Mouse (Mus musculus): ENCODE results near the gene Tsku. TPM values are rescaled to one million over a fixed set of nuclear protein-coding genes. Genes with fewer than 3 reads are reported as not detected.
A peak's percentile ranks its signal among the peaks of the same experiment; 100 is the strongest.

Tsku gene
- polyA plus RNA-seq, 1 experiment from 2014 or later = 6.2 TPM

GRCm38 (mm10) chr7:98333987-98334386, 27.1 kb downstream of the Tsku start:
- Histone ChIP-seq H3K9me3 (ENCODE audit: control insufficient read depth, low read length) (no peaks in the 10 kb centered on the region), H3K4me2 (ENCODE audit: low read depth, low read length) (no peak overlapping the region), H3K27ac (ENCODE audit: low read length) (no peak overlapping the region), H3K4me3 (ENCODE audit: low read length) (no peak overlapping the region), H3K36me3 (ENCODE audit: control insufficient read depth, insufficient read depth, low read length) (no peaks in the 10 kb centered on the region), H3K9ac (ENCODE audit: low read depth, low read length) (no peak overlapping the region), H3K4me1 (ENCODE audit: control insufficient read depth, insufficient read depth, low read length) (peaks cover 19% of the 10 kb centered on the region), H3K27me3 (replicated peaks; ENCODE audit: control insufficient read depth, insufficient read depth, low read length) (no peaks in the 10 kb centered on the region)
- no peak for ATAC-seq
- 78% methylated on average over 3 of the region's 3 CpGs for WGBS

- H3K27ac ChIP-seq (ENCODE audit: low read length) = no peak overlapping the region
- 95% methylated on average over 5 of the region's 5 CpGs for WGBS
- peaks cover 19% of the 10 kb centered on the region for H3K4me1 ChIP-seq (ENCODE audit: control insufficient read depth, insufficient read depth, low read length)
- no peak overlapping the region for H3K9ac ChIP-seq (ENCODE audit: low read depth, low read length)
- no peaks in the 10 kb centered on the region for H3K9me3 ChIP-seq (ENCODE audit: control insufficient read depth, low read length)
- no peak overlapping the region for H3K4me2 ChIP-seq (ENCODE audit: low read depth, low read length)
- no peak for ATAC-seq
- H3K4me3 ChIP-seq (ENCODE audit: low read length) = no peak overlapping the region
- no peaks in the 10 kb centered on the region for H3K36me3 ChIP-seq (ENCODE audit: control insufficient read depth, insufficient read depth, low read length)
- no peaks in the 10 kb centered on the region for H3K27me3 ChIP-seq (replicated peaks; ENCODE audit: control insufficient read depth, insufficient read depth, low read length)
These were observed 27.6 kb downstream of the Tsku start for GRCm38 (mm10) chr7:98333507-98333906.

- no peak overlapping the region for H3K4me3 ChIP-seq (ENCODE audit: low read length)
- H3K9ac ChIP-seq (ENCODE audit: low read depth, low read length) = no peak overlapping the region
- no peaks in the 10 kb centered on the region for H3K27me3 ChIP-seq (replicated peaks; ENCODE audit: control insufficient read depth, insufficient read depth, low read length)
- no peaks in the 10 kb centered on the region for H3K9me3 ChIP-seq (ENCODE audit: control insufficient read depth, low read length)
- WGBS = 67% methylated on average over 5 of the region's 5 CpGs
- H3K4me2 ChIP-seq (ENCODE audit: low read depth, low read length) = no peak overlapping the region
- peaks cover 19% of the 10 kb centered on the region for H3K4me1 ChIP-seq (ENCODE audit: control insufficient read depth, insufficient read depth, low read length)
- H3K27ac ChIP-seq (ENCODE audit: low read length) = no peak overlapping the region
- no peak for ATAC-seq
- no peaks in the 10 kb centered on the region for H3K36me3 ChIP-seq (ENCODE audit: control insufficient read depth, insufficient read depth, low read length)
These were observed 28.3 kb downstream of the Tsku start for GRCm38 (mm10) chr7:98332678-98333397.

GRCm38 (mm10) chr7:98331932-98332331, 29.2 kb downstream of the Tsku start:
- no peak for ATAC-seq
- H3K27ac ChIP-seq (ENCODE audit: low read length) = no peak overlapping the region; the same call in 1 of the 2 replicates
- WGBS = 26% methylated on average over 3 of the region's 3 CpGs
- H3K27me3 ChIP-seq (replicated peaks; ENCODE audit: control insufficient read depth, insufficient read depth, low read length) = no peaks in the 10 kb centered on the region
- H3K4me1 ChIP-seq (ENCODE audit: control insufficient read depth, insufficient read depth, low read length) = peaks cover 19% of the 10 kb centered on the region
- H3K4me2 ChIP-seq (ENCODE audit: low read depth, low read length) = no peak overlapping the region
- H3K9me3 ChIP-seq (ENCODE audit: control insufficient read depth, low read length) = no peaks in the 10 kb centered on the region
- H3K36me3 ChIP-seq (ENCODE audit: control insufficient read depth, insufficient read depth, low read length) = no peaks in the 10 kb centered on the region
- H3K4me3 ChIP-seq (ENCODE audit: low read length) = no peak overlapping the region
- H3K9ac ChIP-seq (ENCODE audit: low read depth, low read length) = no peak overlapping the region

- H3K4me2 ChIP-seq (ENCODE audit: low read depth, low read length) = no peak overlapping the region
- peak; percentile 42; the same call in 1 of the 2 replicates for ATAC-seq
- no peaks in the 10 kb centered on the region for H3K36me3 ChIP-seq (ENCODE audit: control insufficient read depth, insufficient read depth, low read length)
- WGBS = 75% methylated on average over 2 of the region's 2 CpGs
- no peak overlapping the region for H3K27ac ChIP-seq (ENCODE audit: low read length)
- H3K9ac ChIP-seq (ENCODE audit: low read depth, low read length) = no peak overlapping the region
- no peaks in the 10 kb centered on the region for H3K27me3 ChIP-seq (replicated peaks; ENCODE audit: control insufficient read depth, insufficient read depth, low read length)
- H3K4me1 ChIP-seq (ENCODE audit: control insufficient read depth, insufficient read depth, low read length) = peaks cover 19% of the 10 kb centered on the region
- no peak overlapping the region for H3K4me3 ChIP-seq (ENCODE audit: low read length)
- no peaks in the 10 kb centered on the region for H3K9me3 ChIP-seq (ENCODE audit: control insufficient read depth, low read length)
These were observed 30.6 kb downstream of the Tsku start for GRCm38 (mm10) chr7:98330375-98331002.

- WGBS = 56% methylated on average over 7 of the region's 7 CpGs
- no peak overlapping the region for H3K4me2 ChIP-seq (ENCODE audit: low read depth, low read length)
- H3K4me1 ChIP-seq (ENCODE audit: control insufficient read depth, insufficient read depth, low read length) = peaks cover 19% of the 10 kb centered on the region
- no peaks in the 10 kb centered on the region for H3K36me3 ChIP-seq (ENCODE audit: control insufficient read depth, insufficient read depth, low read length)
- H3K27me3 ChIP-seq (replicated peaks; ENCODE audit: control insufficient read depth, insufficient read depth, low read length) = no peaks in the 10 kb centered on the region
- ATAC-seq = peak; percentile 85
- no peaks in the 10 kb centered on the region for H3K9me3 ChIP-seq (ENCODE audit: control insufficient read depth, low read length)
- no peak overlapping the region for H3K9ac ChIP-seq (ENCODE audit: low read depth, low read length)
- no peak overlapping the region for H3K4me3 ChIP-seq (ENCODE audit: low read length)
- H3K27ac ChIP-seq (ENCODE audit: low read length) = peak overlapping the region; percentile 16; the same call in 1 of the 2 replicates
These were observed 31.3 kb downstream of the Tsku start for GRCm38 (mm10) chr7:98329651-98330374.

GRCm38 (mm10) chr7:98328311-98328710, 32.8 kb downstream of the Tsku start:
- ATAC-seq = no peak
- Histone ChIP-seq H3K27ac (ENCODE audit: low read length) (no peak overlapping the region), H3K9me3 (ENCODE audit: control insufficient read depth, low read length) (no peaks in the 10 kb centered on the region), H3K4me3 (ENCODE audit: low read length) (no peak overlapping the region), H3K36me3 (ENCODE audit: control insufficient read depth, insufficient read depth, low read length) (no peaks in the 10 kb centered on the region), H3K4me2 (ENCODE audit: low read depth, low read length) (no peak overlapping the region), H3K27me3 (replicated peaks; ENCODE audit: control insufficient read depth, insufficient read depth, low read length) (no peaks in the 10 kb centered on the region), H3K4me1 (ENCODE audit: control insufficient read depth, insufficient read depth, low read length) (peaks cover 22% of the 10 kb centered on the region), H3K9ac (ENCODE audit: low read depth, low read length) (no peak overlapping the region)
- 56% methylated on average over 2 of the region's 2 CpGs for WGBS

GRCm38 (mm10) chr7:98326051-98326450, 35.1 kb downstream of the Tsku start:
- Histone ChIP-seq H3K36me3 (ENCODE audit: control insufficient read depth, insufficient read depth, low read length) (no peaks in the 10 kb centered on the region), H3K4me2 (ENCODE audit: low read depth, low read length) (no peak overlapping the region), H3K4me3 (ENCODE audit: low read length) (no peak overlapping the region), H3K27ac (ENCODE audit: low read length) (no peak overlapping the region), H3K9ac (ENCODE audit: low read depth, low read length) (no peak overlapping the region), H3K9me3 (ENCODE audit: control insufficient read depth, low read length) (no peaks in the 10 kb centered on the region), H3K27me3 (replicated peaks; ENCODE audit: control insufficient read depth, insufficient read depth, low read length) (no peaks in the 10 kb centered on the region), H3K4me1 (ENCODE audit: control insufficient read depth, insufficient read depth, low read length) (peaks cover 8% of the 10 kb centered on the region; the same call in 1 of the 2 replicates)
- no peak for ATAC-seq
- WGBS = 83% methylated on average over 7 of the region's 7 CpGs

- Histone ChIP-seq H3K36me3 (ENCODE audit: control insufficient read depth, insufficient read depth, low read length) (no peaks in the 10 kb centered on the region), H3K4me3 (ENCODE audit: low read length) (no peak overlapping the region), H3K4me1 (ENCODE audit: control insufficient read depth, insufficient read depth, low read length) (peaks cover 3% of the 10 kb centered on the region; the same call in 1 of the 2 replicates), H3K9me3 (ENCODE audit: control insufficient read depth, low read length) (no peaks in the 10 kb centered on the region), H3K27me3 (replicated peaks; ENCODE audit: control insufficient read depth, insufficient read depth, low read length) (no peaks in the 10 kb centered on the region), H3K4me2 (ENCODE audit: low read depth, low read length) (no peak overlapping the region), H3K27ac (ENCODE audit: low read length) (no peak overlapping the region), H3K9ac (ENCODE audit: low read depth, low read length) (no peak overlapping the region)
- WGBS = 71% methylated on average over 1 of the region's 1 CpGs
- no peak for ATAC-seq
These were observed 36.9 kb downstream of the Tsku start for GRCm38 (mm10) chr7:98324228-98324627.
